Mouse (Mus musculus): ENCODE measurements around the gene Zpbp2.

Gene Zpbp2

DNA sequence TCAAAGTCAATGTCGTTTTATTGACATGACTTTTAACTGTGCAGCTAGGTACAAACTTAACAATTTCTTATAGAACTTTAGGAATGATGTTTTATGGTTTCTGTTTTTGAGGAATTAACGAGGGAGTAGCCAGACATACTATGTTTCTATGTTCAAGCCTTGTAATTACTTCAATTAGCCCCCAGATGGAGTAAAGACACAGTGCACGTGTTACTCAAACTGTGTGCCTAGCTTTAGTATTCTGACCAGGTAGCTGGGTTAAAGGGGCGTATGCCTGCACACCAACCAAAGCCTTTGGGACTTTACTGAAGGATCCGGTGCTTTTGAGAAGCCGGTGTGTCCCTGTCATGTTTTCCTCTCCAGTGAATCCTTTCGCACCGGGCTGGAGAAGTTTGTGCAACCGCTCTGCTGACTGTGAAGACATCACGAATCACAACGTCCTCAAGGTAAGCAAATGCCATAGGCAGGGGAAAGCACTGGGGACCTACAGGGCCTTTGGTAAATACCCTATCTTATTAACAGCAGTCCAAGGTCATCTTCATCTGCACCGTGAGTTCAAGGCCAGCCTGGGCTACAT is 4.3 kb downstream of the Zpbp2 start:
- DNase-seq (ENCODE audit: low read depth), result no peak

GRCm38 (mm10) chr11:98560942-98561341 is 10.0 kb downstream of the Zpbp2 start:
- no peak for DNase-seq (ENCODE audit: low read depth)

DNA sequence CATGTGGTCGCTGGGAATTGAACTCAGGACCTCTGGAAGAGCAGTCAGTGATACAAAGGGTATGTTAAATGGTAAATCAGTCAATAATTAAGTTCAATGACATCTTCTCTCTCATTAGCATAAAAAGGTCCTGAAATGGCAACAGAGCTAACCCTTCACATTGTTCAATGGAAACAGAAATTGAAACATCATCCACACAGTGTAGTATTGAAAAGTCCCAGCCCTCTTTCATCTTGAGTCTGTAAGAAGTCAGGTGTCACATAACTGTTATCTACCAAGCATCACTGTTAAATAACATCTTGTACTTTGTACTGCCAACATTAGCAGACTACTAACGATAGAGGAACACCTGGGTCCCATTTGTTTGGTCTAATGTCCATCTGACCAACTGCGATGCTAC is 12.1 kb downstream of the Zpbp2 start:
- DNase-seq (ENCODE audit: low read depth), result no peak

- no peak for DNase-seq (ENCODE audit: low read depth)
Observed at GRCm38 (mm10) chr11:98563921-98564414, 13.1 kb downstream of the Zpbp2 start.

DNA sequence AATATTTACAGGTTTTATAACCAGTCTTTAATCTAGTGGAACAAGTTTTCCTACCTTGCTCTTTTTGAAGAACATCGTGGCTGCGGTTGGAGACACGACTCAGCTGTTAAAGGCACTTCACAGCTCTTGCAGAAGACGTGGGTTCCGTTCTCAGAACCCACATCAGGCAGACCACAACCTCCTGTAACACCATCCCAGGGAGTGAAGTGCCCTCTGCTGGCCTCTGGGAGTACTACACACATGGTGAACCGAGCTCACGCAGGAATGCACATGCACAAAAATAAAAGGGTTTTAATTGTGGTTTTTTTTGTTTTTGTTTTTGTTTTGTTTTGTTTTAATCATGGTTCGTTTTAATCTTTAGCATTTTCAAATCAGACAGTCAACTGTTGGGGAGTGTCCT is 17.4 kb downstream of the Zpbp2 start:
- no peak for DNase-seq (ENCODE audit: low read depth)

- no peak for DNase-seq (ENCODE audit: low read depth)
Observed at GRCm38 (mm10) chr11:98569461-98569860, 18.6 kb downstream of the Zpbp2 start.

DNA sequence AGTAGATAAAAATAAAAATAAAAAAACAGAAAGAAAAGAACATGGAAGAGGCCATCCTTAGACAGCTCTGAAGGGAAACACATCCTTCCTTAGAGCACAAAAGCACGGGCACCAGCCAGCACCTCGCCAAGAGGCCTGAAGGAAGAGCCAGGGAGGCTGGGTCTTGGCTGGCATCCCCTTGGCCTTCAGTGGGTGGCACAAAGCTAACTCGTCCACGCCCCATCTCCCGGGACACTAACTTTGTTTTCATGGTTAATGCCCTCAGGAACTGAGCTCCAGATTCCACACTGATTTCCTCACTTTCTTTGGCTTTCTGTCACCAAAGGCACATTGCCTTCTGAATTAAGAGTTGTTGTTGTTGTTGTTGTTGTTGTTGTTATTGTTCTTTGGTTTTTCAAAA is 26.9 kb downstream of the Zpbp2 start:
- DNase-seq (ENCODE audit: low read depth), result no peak

GRCm38 (mm10) chr11:98580301-98581121 is 29.6 kb downstream of the Zpbp2 start:
- DNase-seq (ENCODE audit: low read depth), result no peak

DNA sequence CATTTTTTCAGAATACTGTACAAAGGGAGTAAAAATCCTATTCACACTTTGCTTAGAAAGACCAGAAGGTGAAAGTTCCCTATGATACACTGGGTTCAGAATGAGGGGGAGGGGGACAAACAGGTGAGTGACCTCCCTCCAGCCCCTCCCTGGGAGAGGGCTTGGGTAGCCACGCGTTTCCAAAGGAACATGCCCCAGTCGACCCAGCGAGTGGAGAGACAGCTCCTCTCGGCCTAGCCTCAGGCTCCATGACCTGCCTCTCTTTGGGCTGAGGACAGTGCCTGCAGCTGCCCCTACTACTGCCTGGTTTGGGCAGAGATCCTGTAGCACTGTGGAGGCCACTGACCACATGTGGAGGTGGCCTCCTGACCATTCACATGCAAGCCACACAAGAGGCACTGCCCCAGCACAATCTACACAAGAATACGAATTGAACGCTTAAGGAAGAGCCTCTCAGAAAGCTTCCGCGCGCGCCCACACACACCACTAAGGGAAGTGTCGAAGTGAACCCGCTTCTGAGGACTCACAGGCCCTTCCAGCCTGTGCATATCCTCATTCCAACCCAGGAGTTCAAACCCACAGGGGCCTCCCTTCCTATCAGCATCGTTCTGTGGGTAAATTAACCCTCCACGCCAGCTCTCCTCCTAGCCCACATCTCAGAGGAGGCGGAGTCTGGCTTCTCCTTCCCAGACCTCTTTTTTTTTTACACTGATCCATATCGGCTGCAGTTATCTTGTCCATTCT is 30.6 kb downstream of the Zpbp2 start:
- no peak for DNase-seq (ENCODE audit: low read depth)

DNA sequence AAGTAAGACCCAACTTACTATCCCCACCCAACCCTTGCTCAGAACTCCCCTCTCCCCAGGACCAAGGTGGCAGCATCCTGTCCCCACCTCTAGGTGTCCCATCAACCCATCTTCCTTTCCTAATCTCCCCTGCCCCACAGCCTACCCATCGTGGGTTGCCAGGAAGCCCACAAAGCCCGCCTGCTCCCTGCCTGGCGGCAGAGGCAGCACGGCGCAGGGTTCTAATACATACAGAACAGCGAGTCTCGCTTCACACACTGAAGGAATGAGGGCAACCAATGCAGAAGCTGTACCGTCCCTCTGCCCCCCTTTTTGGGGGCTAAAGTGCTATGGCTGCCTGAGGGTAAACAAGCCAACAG is 31.1 kb downstream of the Zpbp2 start:
- no peak for DNase-seq (ENCODE audit: low read depth)

DNA sequence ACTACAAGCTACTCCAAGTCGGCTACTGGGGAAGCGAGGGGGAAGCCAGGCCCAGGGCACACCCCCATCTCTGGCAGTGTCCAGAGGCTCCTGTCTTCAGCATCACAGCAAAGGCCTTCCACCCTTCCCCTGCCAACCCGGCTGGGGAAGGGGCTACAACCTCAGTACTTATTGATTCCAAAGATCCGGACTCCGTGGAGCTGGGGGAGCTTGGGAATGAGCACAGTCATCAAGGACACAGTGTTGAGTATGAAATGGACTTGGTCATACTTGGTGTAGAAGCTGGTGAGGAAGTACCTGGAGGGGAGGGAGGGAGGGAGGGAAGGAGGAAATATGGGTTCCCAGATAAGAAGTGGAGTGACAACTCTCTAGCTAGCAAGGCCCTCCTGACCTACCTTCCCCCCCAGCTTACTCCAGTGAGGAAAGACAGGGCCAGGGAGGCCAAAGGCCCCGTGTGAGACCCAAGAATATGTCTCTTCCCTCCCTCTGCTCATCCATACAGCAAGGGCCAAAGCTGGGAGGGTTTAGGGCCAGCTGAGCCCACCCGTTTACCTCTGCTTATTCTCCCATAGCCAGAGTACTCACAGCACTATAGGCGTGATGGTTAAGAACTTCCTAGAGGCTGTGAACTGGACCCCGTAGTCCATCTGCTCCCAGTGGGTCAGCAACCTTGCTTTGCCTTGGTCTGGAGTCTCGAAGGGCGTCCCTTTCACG is 31.8 kb downstream of the Zpbp2 start:
- DNase-seq (ENCODE audit: low read depth), result no peak

GRCm38 (mm10) chr11:98583265-98583552 is 32.3 kb downstream of the Zpbp2 start:
- DNase-seq (ENCODE audit: low read depth), result no peak

- no peak for DNase-seq (ENCODE audit: low read depth)
Observed at GRCm38 (mm10) chr11:98583571-98583970, 32.7 kb downstream of the Zpbp2 start.

GRCm38 (mm10) chr11:98584146-98584545 is 33.2 kb downstream of the Zpbp2 start:
- DNase-seq (ENCODE audit: low read depth), result no peak

GRCm38 (mm10) chr11:98584629-98585177 is 33.8 kb downstream of the Zpbp2 start:
- DNase-seq (ENCODE audit: low read depth), result no peak

DNA sequence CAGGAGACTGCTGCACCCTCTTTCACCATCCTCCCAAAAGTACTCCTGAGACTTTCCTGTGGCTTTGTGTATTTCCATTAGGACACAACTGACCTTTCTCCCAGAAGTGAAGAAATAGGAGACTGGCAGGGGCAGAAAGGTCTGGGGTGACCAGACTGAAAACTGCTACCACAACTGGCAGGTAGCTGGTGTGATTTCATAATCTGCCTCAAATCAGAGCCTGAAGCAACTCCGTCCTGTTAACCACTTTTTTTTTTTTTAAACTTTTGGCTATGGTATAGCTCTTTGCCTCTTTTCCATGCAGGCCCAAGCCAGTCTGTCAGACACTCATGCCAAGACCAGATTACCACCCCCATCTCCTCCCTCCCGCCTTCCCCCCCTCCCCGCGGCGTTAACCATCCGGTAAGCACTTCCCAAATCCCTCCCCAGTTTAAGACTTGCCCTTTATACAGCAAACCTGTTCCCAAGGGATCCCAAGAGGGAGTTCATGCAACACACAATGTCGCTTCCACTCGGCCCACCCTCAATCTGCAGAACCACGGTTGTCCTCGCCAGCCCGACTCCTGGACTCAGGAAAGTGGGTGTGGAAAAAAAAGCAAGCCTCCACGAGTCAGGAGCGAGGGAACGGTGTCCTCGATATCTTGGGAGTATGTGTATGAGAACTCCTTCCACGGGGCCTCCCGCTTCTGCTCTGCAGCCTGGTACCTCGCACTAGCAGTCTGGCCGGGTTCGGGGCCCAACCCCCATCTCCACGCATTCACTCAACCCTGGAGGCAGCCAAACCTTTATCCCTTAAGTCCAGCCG is 35.4 kb downstream of the Zpbp2 start:
- DNase-seq (ENCODE audit: low read depth), result no peak

- DNase-seq (ENCODE audit: low read depth), result peak; percentile 97
Observed at GRCm38 (mm10) chr11:98586892-98587563, 36.1 kb downstream of the Zpbp2 start, which contains the start of gene Ormdl3. Ormdl3 (minus strand) TSS chr11:98587368.

GRCm38 (mm10) chr11:98587684-98588546 is 37.0 kb downstream of the Zpbp2 start:
- DNase-seq (ENCODE audit: low read depth), result peak; percentile 76

GRCm38 (mm10) chr11:98588833-98589281 is 38.0 kb downstream of the Zpbp2 start:
- DNase-seq (ENCODE audit: low read depth), result no peak

DNA sequence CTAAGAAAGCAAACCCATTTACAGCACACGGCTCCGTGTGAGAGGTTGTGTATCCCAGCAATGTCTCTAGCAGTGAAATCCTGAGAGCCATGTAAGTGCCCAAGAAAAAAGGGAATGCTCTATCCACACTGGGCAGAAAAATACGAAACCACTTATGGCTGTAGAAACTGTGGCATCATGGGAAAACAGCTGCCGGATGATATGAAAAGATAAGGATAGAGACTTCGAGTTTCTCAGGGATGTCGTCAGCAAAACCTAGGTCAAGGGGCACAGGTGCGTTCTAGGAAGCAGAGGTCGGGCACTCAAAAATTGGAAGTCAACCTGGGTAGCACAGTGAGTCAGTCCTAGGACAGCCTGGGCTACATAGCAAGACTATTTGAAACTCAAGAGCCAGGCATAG is 38.4 kb downstream of the Zpbp2 start:
- DNase-seq (ENCODE audit: low read depth), result no peak
